Mouse (Mus musculus): ENCODE measurements around the gene Olfr1283. TPM values are rescaled to one million over a fixed set of nuclear protein-coding genes. Genes with fewer than 3 reads are reported as not detected.
"Not testable (repeated sequence)": the region's sequence is repeated elsewhere in the genome, so short reads cannot be mapped to it uniquely, and the experiment has no call there.

The Olfr1283 gene
- total RNA-seq (2021) = not detected

- intact Hi-C loops (cut with DNase I) = no loop called here
- no peak for DNase-seq
Observed at GRCm38 (mm10) chr2:111366490-111366889, at the start of gene Olfr1283. Gene Olfr1283 (plus strand): TSS chr2:111366790.

DNA sequence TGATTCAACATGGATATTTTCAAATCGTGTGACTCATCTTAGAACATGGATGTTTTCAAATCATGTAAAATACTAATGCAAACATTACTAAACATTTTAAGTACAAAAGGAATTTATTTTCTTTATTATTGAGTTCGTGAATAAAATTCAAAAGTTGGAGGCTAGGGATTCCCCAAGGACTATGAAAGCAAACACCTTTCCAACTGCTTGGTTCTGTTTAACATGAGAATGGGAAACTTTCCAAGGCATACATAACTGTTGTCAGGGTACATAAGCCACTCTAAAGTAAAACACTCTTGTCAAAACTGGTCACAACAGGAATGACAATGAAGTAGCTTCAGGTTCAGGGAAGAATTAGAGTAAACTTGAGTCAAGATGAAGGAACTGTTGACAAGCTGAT lies 40.4 kb upstream of the Olfr1283 start, which contains the start of gene Olfr1281:
Gene Olfr1281 (plus strand): TSS at position 301 of the 400 bp plus-strand sequence.
- intact Hi-C loops (cut with DNase I) = no loop called here
- DNase-seq = no peak

DNA sequence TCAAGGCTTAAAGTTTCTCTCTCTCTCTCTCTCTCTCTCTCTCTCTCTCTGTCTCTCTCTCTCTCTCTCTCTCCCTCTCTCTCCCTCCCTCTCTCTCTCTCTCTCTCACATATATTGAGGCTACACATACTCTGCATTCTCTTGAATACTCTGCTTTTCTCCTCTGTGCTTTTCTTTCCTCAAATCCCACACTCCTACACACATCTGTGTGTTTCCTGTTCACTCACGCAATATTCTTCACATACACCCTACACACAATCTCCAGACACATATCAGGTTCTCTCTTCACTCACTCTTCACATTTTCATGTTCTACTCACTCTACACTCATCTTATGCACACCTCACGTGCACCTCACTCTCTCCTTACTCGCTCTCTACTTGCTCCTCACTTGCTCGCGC lies 32.9 kb upstream of the Olfr1283 start:
- DNase-seq; intact Hi-C loops (cut with DNase I): not testable (repeated sequence)

DNA sequence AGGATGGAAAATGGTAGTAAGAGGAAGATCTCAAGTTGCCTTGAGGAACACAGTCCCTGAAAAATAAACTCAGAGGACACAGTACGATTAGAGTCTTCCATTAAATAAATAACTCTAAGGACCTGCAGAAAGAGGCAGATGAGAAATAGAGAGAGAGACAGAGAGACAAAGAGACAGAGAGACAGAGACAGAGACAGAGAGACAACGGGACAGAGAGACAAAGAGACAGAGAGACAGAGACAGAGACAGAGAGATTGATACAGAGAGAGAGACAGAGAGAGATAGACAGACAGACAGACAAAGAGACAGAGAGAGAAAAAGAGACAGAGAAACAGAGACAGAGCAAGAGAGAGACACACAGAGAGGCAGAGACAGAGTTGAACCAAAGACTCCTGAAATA lies 30.6 kb upstream of the Olfr1283 start, which contains the start of gene Olfr1282:
Gene Olfr1282 (minus strand): TSS at position 101 of the 400 bp plus-strand sequence.
- DNase-seq = no peak
- intact Hi-C loops (cut with DNase I) = no loop called here

GRCm38 (mm10) chr2:111375222-111375621 lies 8.6 kb downstream of the Olfr1283 start, which contains the start of gene Olfr1284:
Gene Olfr1284 (plus strand): TSS chr2:111375522.
- DNase-seq = no peak
- intact Hi-C loops (cut with DNase I) = no loop called here

Other genes with a start within 250 kb of the Olfr1283 start
- gene Gm15130, start 213.9 kb upstream of the Olfr1283 start, total RNA-seq (2021) = not detected
- gene 4930430A15Rik, start 137.2 kb upstream of the Olfr1283 start, total RNA-seq (2021) = not detected
- not detected for gene Olfr1275, start 131.5 kb upstream of the Olfr1283 start, total RNA-seq (2021)
- gene Olfr1276, start 112.3 kb upstream of the Olfr1283 start, total RNA-seq (2021) = not detected
- gene Olfr1277, start 92.7 kb upstream of the Olfr1283 start, total RNA-seq (2021) = not detected
- not detected for gene Olfr1278, start 76.7 kb upstream of the Olfr1283 start, total RNA-seq (2021)
- not detected for gene Olfr1279, start 66.2 kb upstream of the Olfr1283 start, total RNA-seq (2021)
- not detected for gene Olfr1280, start 52.8 kb upstream of the Olfr1283 start, total RNA-seq (2021)
- not detected for gene Olfr1281, start 40.3 kb upstream of the Olfr1283 start, total RNA-seq (2021)
- gene Olfr1282, start 30.7 kb upstream of the Olfr1283 start, total RNA-seq (2021) = not detected
- gene Olfr1284, start 8.7 kb downstream of the Olfr1283 start, total RNA-seq (2021) = not detected
- gene Olfr1286, start 56.3 kb downstream of the Olfr1283 start, total RNA-seq (2021) = not detected
- not detected for gene Olfr1287, start 82.4 kb downstream of the Olfr1283 start, total RNA-seq (2021)
- not detected for gene Olfr1288, start 107.3 kb downstream of the Olfr1283 start, total RNA-seq (2021)
- not detected for gene Olfr1289, start 114.0 kb downstream of the Olfr1283 start, total RNA-seq (2021)
- gene Olfr1290, start 127.0 kb downstream of the Olfr1283 start, total RNA-seq (2021) = not detected
- not detected for gene Olfr1291-ps1, start 130.4 kb downstream of the Olfr1283 start, total RNA-seq (2021)
- gene Olfr1293-ps, start 158.4 kb downstream of the Olfr1283 start, total RNA-seq (2021) = not detected
- not detected for gene Olfr1294, start 173.5 kb downstream of the Olfr1283 start, total RNA-seq (2021)
- gene Olfr1295, start 202.9 kb downstream of the Olfr1283 start, total RNA-seq (2021) = not detected